Mouse (Mus musculus) stomach, postnatal 0 days (tissue): ENCODE results near the gene Fzd10. TPM values are rescaled to one million over a fixed set of nuclear protein-coding genes. Genes with fewer than 3 reads are reported as not detected.

Experiments used
- ATAC-seq: fragments of 200-750 bp; cut with Nextera tagmentation; 2 replicates; pipeline ENCODE4 v1.8.0; 2017; ENCODE audit not compliant: low FRiP score, low TSS enrichment
- DNase-seq: peaks from one replicate; pipeline ENCODE4 v3.0.0-alpha.2; 2016; ENCODE audit warnings: low spot score
- H3K27ac ChIP-seq: fragments of 300-500 bp; sonication (generic); replicated peaks from 2 replicates; pipeline ENCODE4 v1.5.1; 2014; ENCODE audit warnings: mild to moderate bottlenecking, control low read depth
- H3K27me3 ChIP-seq: fragments of 300-500 bp; sonication (generic); 2 replicates; pipeline ENCODE4 v1.6.1; 2014; ENCODE audit warnings: low read length; ENCODE audit not compliant: control insufficient read depth, insufficient read depth
- H3K36me3 ChIP-seq: fragments of 300-500 bp; sonication (generic); 2 replicates; pipeline ENCODE4 v1.6.1; 2014; ENCODE audit warnings: low read length, mixed read lengths; ENCODE audit not compliant: control insufficient read depth, insufficient read depth
- H3K4me1 ChIP-seq: fragments of 300-500 bp; sonication (generic); replicated peaks from 2 replicates; pipeline ENCODE4 v1.6.1; 2014; ENCODE audit warnings: antibody characterized with exemption; ENCODE audit not compliant: control insufficient read depth, insufficient read depth
- H3K4me2 ChIP-seq: fragments of 300-500 bp; sonication (generic); replicated peaks from 2 replicates; pipeline ENCODE4 v1.6.1; 2014; ENCODE audit warnings: low read depth, mild to moderate bottlenecking, control low read depth, moderate library complexity
- H3K4me3 ChIP-seq: fragments of 300-500 bp; sonication (generic); 2 replicates; pipeline ENCODE4 v1.5.1; 2014; ENCODE audit warnings: low read depth, low read length, control low read depth
- H3K9ac ChIP-seq: fragments of 300-500 bp; sonication (generic); 2 replicates; pipeline ENCODE4 v1.6.1; 2014; ENCODE audit warnings: mild to moderate bottlenecking, low read length, control low read depth, mixed read lengths
- H3K9me3 ChIP-seq: fragments of 300-500 bp; sonication (generic); 2 replicates; pipeline ENCODE4 v1.6.1; 2016; ENCODE audit warnings: low read length; ENCODE audit not compliant: control insufficient read depth
- CTCF ChIP-seq: IDR thresholded peaks from 2 replicates; pipeline ENCODE4 v1.5.1; 2016; ENCODE audit warnings: antibody characterized with exemption, low read depth, mild to moderate bottlenecking, moderate library complexity
- EP300 ChIP-seq: optimal IDR thresholded peaks from 2 replicates; pipeline ENCODE3; 2016; ENCODE audit warnings: antibody characterized with exemption
- WGBS: fragments of 180-500 bp; shearing (Covaris S2); extraction: QIAGEN DNeasy Blood & Tissue Kit; methylation state at CpG from one replicate; pipeline ENCODE4 v1.1.7; 2014; 5-methylcytosine and 5-hydroxymethylcytosine counted together
- polyA plus RNA-seq: library from polyadenylated mRNA; unstranded; fragments of >200 nt; fragmentation: Nextera tagmentation; extraction: Ambion mirVana; gene quantifications from 2 replicates; pipeline ENCODE4 v1.2.1, GENCODE M21; 2015

Fzd10 gene
- polyA plus RNA-seq: 2.8 and 2.9 TPM in 2 replicates

GRCm38 (mm10) chr5:128600072-128601021, at the start of gene Fzd10:
Gene Fzd10, plus strand, starts transcription at chr5:128600844.
- Histone ChIP-seq H3K9ac (peak within 1 kb of the TSS; percentile 67), H3K27me3 (peaks cover 5% of the 10 kb centered on the region; the same call in 1 of the 2 replicates), H3K4me1 (no peaks in the 10 kb centered on the region), H3K4me3 (peak within 1 kb of the TSS; percentile 69), H3K27ac (peak within 1 kb of the TSS; percentile 86), H3K4me2 (peak within 1 kb of the TSS; percentile 89), H3K36me3 (no peaks in the 10 kb centered on the region), H3K9me3 (no peaks in the 10 kb centered on the region)
- DNase-seq (peak; percentile 71), ATAC-seq (peak; percentile 58)
- under 1% methylated on average over 50 of the region's 73 CpGs for WGBS
- TF ChIP-seq CTCF: no peak

- H3K4me3 ChIP-seq: no peak overlapping the region
Observed at GRCm38 (mm10) chr5:128551448-128551847, 49.2 kb upstream of the Fzd10 start.

GRCm38 (mm10) chr5:128552136-128552890, 48.3 kb upstream of the Fzd10 start:
- Histone ChIP-seq H3K9me3 (no peaks in the 10 kb centered on the region), H3K9ac (no peak overlapping the region), H3K27me3 (no peaks in the 10 kb centered on the region), H3K4me2 (peak overlapping the region; percentile 33), H3K36me3 (no peaks in the 10 kb centered on the region), H3K4me3 (0 out of 2 replicates have a peak overlapping the region, but pooled peaks have one; percentile 8), H3K27ac (no peak overlapping the region), H3K4me1 (no peaks in the 10 kb centered on the region)
- 13% methylated on average over 28 of the region's 28 CpGs for WGBS
- DNase-seq (no peak), ATAC-seq (no peak)
- TF ChIP-seq CTCF (no peak), EP300 (no peak)

More at GRCm38 (mm10) chr5:128551448-128551847, 49.2 kb upstream of the Fzd10 start:
- Histone ChIP-seq H3K27ac (no peak overlapping the region), H3K4me1 (no peaks in the 10 kb centered on the region), H3K4me2 (no peak overlapping the region; the same call in 1 of the 2 replicates), H3K9ac (no peak overlapping the region), H3K9me3 (no peaks in the 10 kb centered on the region), H3K27me3 (no peaks in the 10 kb centered on the region), H3K36me3 (no peaks in the 10 kb centered on the region)
- TF ChIP-seq EP300: no peak
- no peak for TF ChIP-seq CTCF
- DNase-seq (no peak), ATAC-seq (no peak)
- 8% methylated on average over 11 of the region's 11 CpGs for WGBS

GRCm38 (mm10) chr5:128558126-128558525, 42.5 kb upstream of the Fzd10 start:
- TF ChIP-seq CTCF (no peak), EP300 (no peak)
- no peaks in the 10 kb centered on the region for H3K9me3 ChIP-seq
- 12% methylated on average over 7 of the region's 7 CpGs for WGBS
- no peak for ATAC-seq
- H3K36me3 ChIP-seq: no peaks in the 10 kb centered on the region
- H3K27me3 ChIP-seq: no peaks in the 10 kb centered on the region
- no peak overlapping the region for H3K9ac ChIP-seq
- no peak overlapping the region for H3K4me2 ChIP-seq
- H3K4me3 ChIP-seq: no peak overlapping the region
- no peak overlapping the region for H3K27ac ChIP-seq
- DNase-seq: peak; percentile 20
- H3K4me1 ChIP-seq: no peaks in the 10 kb centered on the region

DNA sequence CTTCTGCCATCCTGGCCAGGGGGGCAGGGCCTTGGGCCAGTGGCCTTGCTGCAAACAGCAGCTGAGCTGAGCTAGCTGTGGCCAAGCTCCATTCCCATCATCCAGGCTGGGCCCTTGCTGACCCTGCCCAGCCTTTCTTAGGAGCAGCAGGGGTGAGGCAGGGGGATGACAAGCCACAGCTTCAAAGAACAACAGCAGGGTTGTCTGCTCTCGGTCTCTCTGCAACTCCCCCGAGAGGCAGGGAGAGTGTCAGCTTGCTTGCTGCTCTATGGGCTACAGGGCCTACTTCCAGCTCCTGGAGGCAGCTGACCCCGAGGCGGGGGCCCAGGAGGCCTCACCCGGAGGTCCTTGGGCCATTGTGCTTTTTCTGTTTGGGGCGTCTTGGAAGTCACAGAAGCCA, 33.3 kb upstream of the Fzd10 start:
- WGBS: 44% methylated on average over 6 of the region's 6 CpGs
- TF ChIP-seq EP300: no peak
- TF ChIP-seq CTCF: no peak
- Histone ChIP-seq H3K27me3 (no peaks in the 10 kb centered on the region), H3K4me3 (no peak overlapping the region), H3K4me2 (no peak overlapping the region), H3K27ac (no peak overlapping the region), H3K4me1 (no peaks in the 10 kb centered on the region), H3K9me3 (no peaks in the 10 kb centered on the region), H3K9ac (no peak overlapping the region), H3K36me3 (no peaks in the 10 kb centered on the region)
- ATAC-seq (no peak), DNase-seq (no peak)
